Mouse (Mus musculus) forebrain, embryonic 15.5 days (tissue): ENCODE results near the gene Grm8. TPM values are rescaled to one million over a fixed set of nuclear protein-coding genes. Genes with fewer than 3 reads are reported as not detected.

Experiments used
- ATAC-seq: fragments of 200-750 bp; cut with Nextera tagmentation; replicated peaks from 2 replicates; pipeline ENCODE4 v1.8.0; 2017; ENCODE audit warnings: mild to moderate bottlenecking, moderate TSS enrichment, moderate library complexity
- H3K27ac ChIP-seq: fragments of 300-500 bp; sonication (generic); replicated peaks from 2 replicates; pipeline ENCODE4 v1.5.1; 2015; ENCODE audit warnings: mild to moderate bottlenecking, inconsistent platforms
- H3K27me3 ChIP-seq: fragments of 300-500 bp; sonication (generic); 2 replicates; pipeline ENCODE4 v1.6.1; 2015; ENCODE audit warnings: inconsistent platforms
- H3K36me3 ChIP-seq: fragments of 300-500 bp; sonication (generic); 2 replicates; pipeline ENCODE4 v1.6.1; 2015; ENCODE audit warnings: mild to moderate bottlenecking, inconsistent platforms
- H3K4me1 ChIP-seq: fragments of 300-500 bp; sonication (generic); 2 replicates; pipeline ENCODE4 v1.6.1; 2015; ENCODE audit warnings: inconsistent platforms
- H3K4me2 ChIP-seq: fragments of 300-500 bp; sonication (generic); replicated peaks from 2 replicates; pipeline ENCODE4 v1.6.1; 2015; ENCODE audit warnings: mild to moderate bottlenecking, inconsistent platforms
- H3K4me3 ChIP-seq: fragments of 300-500 bp; sonication (generic); 2 replicates; pipeline ENCODE4 v1.5.1; 2015; ENCODE audit warnings: mild to moderate bottlenecking, inconsistent platforms
- H3K9ac ChIP-seq: fragments of 300-500 bp; sonication (generic); replicated peaks from 2 replicates; pipeline ENCODE4 v1.6.1; 2015; ENCODE audit warnings: mild to moderate bottlenecking, inconsistent platforms
- H3K9me3 ChIP-seq: fragments of 300-500 bp; sonication (generic); 2 replicates; pipeline ENCODE4 v1.6.1; 2016; ENCODE audit warnings: inconsistent platforms
- WGBS: fragments of 180-500 bp; shearing (Covaris S2); methylation state at CpG from one replicate; pipeline ENCODE4 v1.1.7; 2015; ENCODE audit warnings: mixed read lengths; 5-methylcytosine and 5-hydroxymethylcytosine counted together
- polyA plus RNA-seq: library from polyadenylated mRNA; unstranded; fragments of >200 nt; fragmentation: Nextera tagmentation; extraction: Ambion mirVana; gene quantifications from 2 replicates; pipeline ENCODE4 v1.2.1, GENCODE M21; 2015

The Grm8 gene
- polyA plus RNA-seq, 1 experiment from 2014 or later: 4.3 TPM

DNA sequence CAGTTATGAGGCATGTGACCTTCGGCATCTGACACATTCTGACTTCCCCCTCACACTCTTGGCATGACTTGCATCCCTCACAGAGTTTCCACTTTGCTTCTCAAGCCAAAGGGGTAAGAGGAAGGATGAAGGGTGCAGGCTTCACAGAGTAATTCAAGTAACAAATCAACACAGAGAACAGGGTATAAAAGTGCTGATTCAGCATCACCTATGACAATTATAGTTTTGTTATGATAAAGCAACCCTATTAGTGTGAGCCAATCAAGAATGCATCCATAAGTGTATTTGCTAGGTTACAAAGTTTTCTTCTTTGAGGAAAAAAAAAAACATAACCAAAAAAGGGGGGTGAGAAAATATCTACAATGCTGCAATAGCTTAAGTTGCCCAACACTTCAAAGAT lies 117.3 kb downstream of the Grm8 start:
- Histone ChIP-seq H3K4me2 (no peak overlapping the region), H3K36me3 (no peaks in the 10 kb centered on the region), H3K9me3 (no peaks in the 10 kb centered on the region), H3K4me3 (no peak overlapping the region), H3K9ac (no peak overlapping the region), H3K4me1 (no peaks in the 10 kb centered on the region), H3K27me3 (no peaks in the 10 kb centered on the region), H3K27ac (no peak overlapping the region)
- 79% methylated on average over 1 of the region's 1 CpGs for WGBS
- no peak for ATAC-seq

DNA sequence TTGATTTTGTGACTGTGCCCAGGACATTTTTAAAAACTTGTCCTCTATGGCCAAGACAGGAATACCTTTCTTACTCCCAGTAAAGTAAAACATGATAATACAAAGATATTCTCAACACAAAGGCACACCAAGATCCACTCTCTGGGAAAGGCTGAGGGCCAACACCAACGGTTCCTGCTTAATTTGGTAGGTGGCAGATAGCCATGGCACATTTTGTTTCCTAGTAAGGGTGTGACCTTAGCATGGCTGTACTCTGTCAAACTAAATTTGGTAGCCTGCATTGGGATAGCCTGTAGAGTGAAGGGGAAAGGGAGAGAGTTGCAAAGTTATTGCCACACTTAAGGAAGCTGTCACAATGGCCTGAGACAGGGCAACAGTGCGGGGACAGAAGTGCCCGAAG lies 128.0 kb downstream of the Grm8 start:
- Histone ChIP-seq H3K4me2 (no peak overlapping the region), H3K4me1 (no peaks in the 10 kb centered on the region), H3K36me3 (no peaks in the 10 kb centered on the region), H3K27ac (no peak overlapping the region), H3K4me3 (no peak overlapping the region), H3K9ac (no peak overlapping the region), H3K27me3 (no peaks in the 10 kb centered on the region), H3K9me3 (no peaks in the 10 kb centered on the region)
- ATAC-seq: no peak
- 89% methylated on average over 3 of the region's 3 CpGs for WGBS

DNA sequence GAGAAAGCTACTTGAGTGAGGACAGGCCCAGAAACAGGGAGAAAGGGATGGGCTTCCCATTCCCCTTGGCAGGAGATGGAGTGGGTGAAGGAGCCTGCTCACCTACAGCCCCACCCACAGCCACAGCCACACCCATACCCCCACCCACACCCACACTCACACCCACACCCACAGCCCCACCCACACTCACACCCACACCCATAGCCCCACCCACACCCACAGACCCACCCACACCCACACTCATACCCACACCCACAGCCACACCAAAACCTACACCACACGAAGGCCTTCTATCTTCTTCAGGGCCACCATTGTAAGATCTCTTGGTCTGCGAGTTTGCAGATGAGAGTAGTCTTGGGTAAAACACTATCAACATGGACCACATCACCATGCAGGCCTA lies 137.7 kb downstream of the Grm8 start:
- Histone ChIP-seq H3K27ac (no peak overlapping the region), H3K9ac (no peak overlapping the region), H3K4me2 (no peak overlapping the region), H3K27me3 (no peaks in the 10 kb centered on the region), H3K36me3 (no peaks in the 10 kb centered on the region), H3K4me1 (no peaks in the 10 kb centered on the region), H3K4me3 (no peak overlapping the region), H3K9me3 (no peaks in the 10 kb centered on the region)
- WGBS: 94% methylated on average over 2 of the region's 2 CpGs
- ATAC-seq: no peak

DNA sequence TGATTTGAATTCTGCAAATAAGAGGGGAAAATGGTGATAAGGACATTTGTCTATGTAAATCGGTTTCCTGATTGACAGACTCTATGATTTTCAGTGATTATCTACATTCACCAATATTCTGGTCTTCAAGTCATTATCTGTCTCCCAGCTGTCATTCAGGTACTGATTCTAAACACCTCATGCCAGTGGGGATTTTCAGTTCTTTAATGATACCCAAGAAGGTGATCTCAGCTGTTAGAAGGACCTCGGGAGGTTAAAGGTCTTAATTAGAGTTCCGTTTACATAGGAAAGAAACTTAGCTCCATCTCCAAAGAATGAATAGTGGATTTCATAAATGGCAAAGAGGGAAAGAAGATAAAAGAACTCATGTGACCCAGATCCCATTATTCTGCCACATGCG lies 143.7 kb downstream of the Grm8 start:
- ATAC-seq: no peak
- no peak overlapping the region for H3K4me3 ChIP-seq
- no peaks in the 10 kb centered on the region for H3K27me3 ChIP-seq
- H3K4me2 ChIP-seq: no peak overlapping the region
- no peak overlapping the region for H3K9ac ChIP-seq
- no peaks in the 10 kb centered on the region for H3K36me3 ChIP-seq
- no peaks in the 10 kb centered on the region for H3K4me1 ChIP-seq
- no peaks in the 10 kb centered on the region for H3K9me3 ChIP-seq
- WGBS: 54% methylated on average over 4 of the region's 4 CpGs
- H3K27ac ChIP-seq: no peak overlapping the region

DNA sequence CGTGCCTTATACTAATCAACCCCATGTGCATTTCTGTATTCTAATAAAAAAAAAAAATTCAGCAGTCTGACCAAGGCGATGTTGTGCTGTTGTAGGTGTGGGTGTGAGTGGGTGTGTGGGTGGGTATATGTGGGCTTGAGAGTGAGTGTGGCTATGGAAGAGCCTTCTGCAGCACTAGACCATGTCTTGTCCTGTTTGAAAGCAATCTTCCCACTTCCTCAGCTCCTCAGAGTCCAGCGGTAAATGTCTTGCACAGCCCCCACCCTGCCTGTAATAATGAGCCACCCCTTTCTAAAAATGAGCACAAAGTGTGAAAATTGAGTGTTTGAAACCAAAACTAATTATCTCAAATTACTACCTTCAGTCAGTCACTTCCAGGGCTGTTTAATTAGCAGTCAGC lies 152.4 kb downstream of the Grm8 start:
- Histone ChIP-seq H3K9me3 (no peaks in the 10 kb centered on the region), H3K4me1 (peaks cover 4% of the 10 kb centered on the region; the same call in 1 of the 2 replicates), H3K4me2 (no peak overlapping the region), H3K36me3 (no peaks in the 10 kb centered on the region), H3K9ac (no peak overlapping the region), H3K27me3 (no peaks in the 10 kb centered on the region), H3K27ac (no peak overlapping the region), H3K4me3 (no peak overlapping the region)
- ATAC-seq: 0 out of 2 replicates have a peak, but pooled peaks have one; percentile 38
- 59% methylated on average over 3 of the region's 3 CpGs for WGBS

DNA sequence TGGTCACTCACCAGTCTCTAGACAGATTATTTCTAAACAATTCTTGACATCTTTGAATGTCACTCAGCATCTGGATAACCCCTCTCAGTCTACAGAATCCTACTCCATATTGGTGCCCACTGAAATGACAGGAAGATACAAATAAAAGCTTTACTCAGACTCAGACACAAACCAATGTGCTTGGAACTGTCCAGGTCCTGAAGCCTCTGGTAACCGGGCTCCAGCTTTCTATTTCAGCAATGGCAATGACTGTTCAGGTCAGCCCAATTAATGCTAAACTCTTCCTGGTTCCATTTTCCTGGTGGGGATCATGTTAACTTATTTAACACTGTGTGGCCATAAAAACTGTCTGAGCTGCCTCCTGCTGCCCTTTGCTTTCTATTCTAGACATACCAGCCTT lies 153.0 kb downstream of the Grm8 start:
- H3K9ac ChIP-seq: no peak overlapping the region
- no peak overlapping the region for H3K4me2 ChIP-seq
- no peak overlapping the region for H3K4me3 ChIP-seq
- 44% methylated on average over 1 of the region's 1 CpGs for WGBS
- H3K27me3 ChIP-seq: no peaks in the 10 kb centered on the region
- ATAC-seq: no peak
- no peak overlapping the region for H3K27ac ChIP-seq
- peaks cover 4% of the 10 kb centered on the region; the same call in 1 of the 2 replicates for H3K4me1 ChIP-seq
- H3K36me3 ChIP-seq: no peaks in the 10 kb centered on the region
- no peaks in the 10 kb centered on the region for H3K9me3 ChIP-seq

DNA sequence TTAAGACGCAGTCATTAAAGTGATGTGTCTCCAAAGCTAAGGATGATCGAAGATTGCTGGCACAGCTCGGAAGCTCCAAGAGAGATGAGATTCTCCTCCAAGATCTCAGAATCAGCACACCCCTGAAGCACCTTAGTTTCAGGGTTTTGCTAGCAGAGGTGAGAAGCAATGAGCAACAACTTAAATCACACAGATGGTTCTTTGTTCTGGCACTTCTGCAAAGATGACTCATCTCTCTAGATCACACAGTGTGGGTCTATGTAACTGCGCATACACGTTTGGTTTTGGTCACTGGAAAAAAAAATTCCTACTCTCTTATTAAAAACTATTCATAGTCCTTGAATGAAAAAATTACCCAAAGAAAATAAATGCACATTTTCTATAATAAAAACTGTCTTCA lies 157.6 kb downstream of the Grm8 start:
- WGBS: 90% methylated on average over 5 of the region's 5 CpGs
- H3K9me3 ChIP-seq: no peaks in the 10 kb centered on the region
- no peaks in the 10 kb centered on the region for H3K27me3 ChIP-seq
- H3K27ac ChIP-seq: no peak overlapping the region
- H3K9ac ChIP-seq: no peak overlapping the region
- no peak for ATAC-seq
- no peak overlapping the region for H3K4me2 ChIP-seq
- no peaks in the 10 kb centered on the region for H3K36me3 ChIP-seq
- H3K4me1 ChIP-seq: no peaks in the 10 kb centered on the region
- no peak overlapping the region for H3K4me3 ChIP-seq

DNA sequence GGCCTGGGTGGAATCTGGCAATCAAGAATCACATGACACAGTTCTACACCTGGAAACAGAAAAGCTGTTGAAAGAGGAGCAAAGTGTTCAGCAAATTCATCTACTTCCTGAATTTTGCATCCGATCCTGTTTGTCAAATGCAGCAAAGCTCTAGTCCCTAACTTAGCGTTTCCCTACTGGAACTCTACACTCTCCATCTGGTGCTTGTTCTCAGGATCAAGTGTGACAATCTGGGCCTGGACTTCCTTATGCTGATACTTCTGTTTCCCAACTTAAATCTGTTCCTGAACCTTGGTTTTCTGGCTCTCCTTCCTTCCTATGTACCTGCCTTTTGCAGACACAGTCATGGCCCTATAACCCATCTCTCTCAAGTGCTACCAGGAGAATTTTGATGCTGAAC lies 166.1 kb downstream of the Grm8 start:
- 77% methylated on average over 2 of the region's 2 CpGs for WGBS
- no peak overlapping the region for H3K4me3 ChIP-seq
- no peaks in the 10 kb centered on the region for H3K27me3 ChIP-seq
- no peaks in the 10 kb centered on the region for H3K9me3 ChIP-seq
- H3K4me2 ChIP-seq: no peak overlapping the region
- no peak overlapping the region for H3K27ac ChIP-seq
- H3K36me3 ChIP-seq: no peaks in the 10 kb centered on the region
- no peak overlapping the region for H3K9ac ChIP-seq
- no peaks in the 10 kb centered on the region for H3K4me1 ChIP-seq
- no peak for ATAC-seq

DNA sequence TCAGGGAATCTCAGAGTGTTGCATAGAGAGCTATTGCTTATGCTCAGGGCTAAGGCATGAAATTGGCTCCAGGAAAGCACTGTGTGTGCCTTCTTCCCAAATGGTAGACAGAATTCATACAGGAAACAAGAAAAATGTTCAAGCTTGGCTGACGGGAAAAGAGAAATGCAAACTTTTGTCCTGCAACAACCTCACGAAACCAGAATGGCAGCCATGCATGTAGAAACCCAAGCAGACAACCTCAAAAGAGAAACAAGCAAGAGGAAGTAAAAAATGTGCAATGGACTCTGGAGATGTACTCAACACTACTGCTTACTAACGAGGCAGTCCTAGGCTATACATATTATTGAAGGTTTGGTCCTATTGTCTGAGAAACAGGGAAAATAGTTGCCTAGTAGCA lies 167.9 kb downstream of the Grm8 start:
- H3K4me2 ChIP-seq: no peak overlapping the region
- no peaks in the 10 kb centered on the region for H3K9me3 ChIP-seq
- no peaks in the 10 kb centered on the region for H3K36me3 ChIP-seq
- H3K4me3 ChIP-seq: no peak overlapping the region
- H3K9ac ChIP-seq: no peak overlapping the region
- no peaks in the 10 kb centered on the region for H3K27me3 ChIP-seq
- ATAC-seq: no peak
- no peaks in the 10 kb centered on the region for H3K4me1 ChIP-seq
- no peak overlapping the region for H3K27ac ChIP-seq
- WGBS: 83% methylated on average over 3 of the region's 3 CpGs

DNA sequence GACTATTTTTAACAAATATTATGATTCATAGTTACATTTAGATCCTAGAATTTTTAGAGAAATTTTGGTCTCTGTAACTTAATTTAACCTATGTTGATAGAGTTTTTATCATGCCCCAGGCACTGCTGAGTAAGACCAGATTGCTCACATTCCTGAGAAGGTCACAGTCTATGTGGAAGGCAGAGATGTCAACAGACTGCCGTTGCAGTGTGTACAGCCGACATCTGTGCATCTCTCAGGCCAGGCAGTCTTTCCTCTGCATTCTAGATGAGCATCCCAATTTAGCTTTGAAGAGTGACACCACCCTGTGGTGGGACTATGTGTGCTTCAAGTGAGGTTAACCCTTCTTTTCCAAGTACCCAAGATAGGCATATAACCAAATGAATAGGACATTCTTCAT lies 169.7 kb downstream of the Grm8 start:
- H3K27ac ChIP-seq: no peak overlapping the region
- no peak overlapping the region for H3K4me2 ChIP-seq
- H3K27me3 ChIP-seq: no peaks in the 10 kb centered on the region
- ATAC-seq: no peak
- H3K9me3 ChIP-seq: no peaks in the 10 kb centered on the region
- H3K4me3 ChIP-seq: no peak overlapping the region
- no peaks in the 10 kb centered on the region for H3K36me3 ChIP-seq
- no peak overlapping the region for H3K9ac ChIP-seq
- H3K4me1 ChIP-seq: no peaks in the 10 kb centered on the region
- 71% methylated on average over 2 of the region's 2 CpGs for WGBS

DNA sequence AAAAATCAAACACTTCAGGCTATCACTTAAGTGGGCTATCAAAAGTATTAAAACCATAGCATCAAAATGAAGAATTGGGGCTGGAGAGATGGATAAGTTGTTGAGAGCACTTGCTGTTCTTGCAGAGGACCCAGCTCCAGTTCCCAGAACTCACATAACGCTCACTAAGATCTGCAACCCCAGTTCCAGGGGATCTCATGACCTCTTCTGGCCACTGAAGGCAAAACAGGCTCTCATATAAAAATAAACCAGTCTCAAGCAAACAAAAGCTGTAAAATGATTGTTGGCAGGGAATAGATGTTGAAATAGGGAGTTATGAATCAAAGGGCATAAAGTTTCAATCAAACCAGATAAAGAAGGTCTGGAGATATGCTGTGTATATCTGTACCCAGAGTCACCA lies 171.1 kb downstream of the Grm8 start:
- no peak for ATAC-seq
- Histone ChIP-seq H3K4me2 (no peak overlapping the region), H3K36me3 (no peaks in the 10 kb centered on the region), H3K9ac (no peak overlapping the region), H3K4me3 (no peak overlapping the region), H3K4me1 (no peaks in the 10 kb centered on the region), H3K27ac (no peak overlapping the region), H3K27me3 (no peaks in the 10 kb centered on the region), H3K9me3 (no peaks in the 10 kb centered on the region)
- 79% methylated on average over 1 of the region's 1 CpGs for WGBS

DNA sequence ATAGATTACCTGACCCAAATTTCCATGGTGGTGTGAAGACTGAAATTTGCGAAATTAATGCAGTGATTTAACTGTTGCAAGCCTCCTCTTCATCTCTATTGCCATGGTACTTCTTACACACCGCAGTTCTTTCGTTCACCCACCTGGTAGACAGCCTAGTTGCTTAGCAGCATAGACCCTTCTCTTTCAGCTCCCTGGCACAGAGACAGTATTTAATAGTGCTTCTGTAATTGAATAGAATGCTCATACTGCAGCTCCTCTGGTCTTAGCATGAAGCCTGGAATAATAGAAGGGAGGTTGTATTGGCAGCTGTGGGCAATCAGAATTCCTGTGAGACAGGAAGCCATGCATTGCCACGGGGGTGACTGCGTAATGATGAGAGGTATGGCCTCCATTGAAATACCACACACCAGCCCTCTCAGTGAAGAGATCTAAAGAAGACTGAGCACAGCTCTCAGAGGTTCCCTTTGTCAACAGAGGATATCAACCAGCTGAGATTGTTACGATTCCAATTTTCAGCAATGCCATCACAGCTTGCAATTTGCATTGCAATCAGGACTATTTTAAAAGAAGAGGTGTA lies 178.6 kb downstream of the Grm8 start:
- no peaks in the 10 kb centered on the region for H3K27me3 ChIP-seq
- H3K4me1 ChIP-seq: no peaks in the 10 kb centered on the region
- peak; percentile 70 for ATAC-seq

DNA sequence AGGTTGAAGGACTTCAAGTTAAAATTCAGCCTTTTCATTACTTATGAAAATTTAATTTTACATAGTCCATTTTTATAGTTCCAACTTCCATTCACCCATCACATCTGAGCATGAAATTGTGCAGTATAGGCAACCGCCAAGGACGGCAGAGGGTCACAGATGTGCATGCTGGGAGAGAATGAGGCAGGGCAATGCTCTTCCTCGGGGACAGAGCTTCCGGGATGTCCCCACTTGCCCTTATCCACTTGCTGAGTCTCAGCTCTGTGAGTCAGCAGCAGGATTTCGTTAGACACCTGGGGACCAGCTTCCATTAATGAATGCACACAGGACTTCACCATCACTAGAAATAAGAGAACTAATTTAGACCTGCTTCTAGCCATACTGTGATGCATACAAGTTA lies 183.5 kb downstream of the Grm8 start:
- no peak overlapping the region for H3K27ac ChIP-seq
- WGBS: 77% methylated on average over 5 of the region's 5 CpGs
- no peaks in the 10 kb centered on the region for H3K9me3 ChIP-seq
- ATAC-seq: no peak
- no peak overlapping the region for H3K9ac ChIP-seq
- no peaks in the 10 kb centered on the region for H3K36me3 ChIP-seq
- no peak overlapping the region for H3K4me2 ChIP-seq
- H3K4me1 ChIP-seq: no peaks in the 10 kb centered on the region
- no peaks in the 10 kb centered on the region for H3K27me3 ChIP-seq
- H3K4me3 ChIP-seq: no peak overlapping the region

More for the DNA sequence above, 178.6 kb downstream of the Grm8 start:
- Histone ChIP-seq H3K4me3 (no peak overlapping the region), H3K36me3 (no peaks in the 10 kb centered on the region), H3K9me3 (no peaks in the 10 kb centered on the region), H3K4me2 (no peak overlapping the region), H3K27ac (no peak overlapping the region), H3K9ac (no peak overlapping the region)
- 53% methylated on average over 6 of the region's 6 CpGs for WGBS
